Mouse (Mus musculus): Measurements from ENCODE around the gene Psap.
"Not testable (repeated sequence)": the region's sequence is repeated elsewhere in the genome, so short reads cannot be mapped to it uniquely, and the experiment has no call there.

DNA sequence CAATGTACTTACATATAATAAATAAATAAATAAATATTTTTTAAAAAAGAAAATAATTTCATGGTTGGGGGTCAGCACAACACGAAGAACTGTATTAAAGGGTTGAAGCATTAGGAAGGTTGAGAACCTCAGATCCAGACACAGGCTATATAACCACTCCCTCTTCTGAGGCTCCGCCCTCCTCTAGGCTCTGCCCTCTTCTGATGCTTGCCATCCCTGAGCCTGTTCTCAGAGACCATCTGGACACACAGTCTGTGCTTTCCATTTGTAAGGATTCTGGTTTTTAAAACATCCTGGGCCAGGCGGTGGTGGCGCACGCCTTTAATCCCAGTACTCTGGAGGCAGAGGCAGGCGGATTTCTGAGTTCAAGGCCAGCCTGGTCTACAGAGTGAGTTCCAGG is 41.6 kb upstream of the Psap start:
- not testable (repeated sequence) for TF ChIP-seq ZC3H11A (IDR thresholded peaks at IDR 0.05; ENCODE audit: borderline replicate concordance, low read depth, low read length); HCFC1 (IDR thresholded peaks at IDR 0.05; ENCODE audit: borderline replicate concordance, insufficient read depth, low read length); MAFK (IDR thresholded peaks at IDR 0.05; ENCODE audit: insufficient read depth, low read depth, low read length); ZNF384 (IDR thresholded peaks at IDR 0.05; ENCODE audit: low read depth, low read length)

Data from ES-E14 (cell line).